Mouse (Mus musculus): ENCODE data around the gene Kat2a. TPM values are rescaled to one million over a fixed set of nuclear protein-coding genes. Genes with fewer than 3 reads are reported as not detected.

The Kat2a gene
- total and polyA plus RNA-seq, 3 experiments, result 18.8 to 94.2 (median 46.8) TPM

- TF ChIP-seq CTCF (IDR thresholded peaks at IDR 0.05; ENCODE audit: low read depth, low read length) (no peak), GATA1 (IDR thresholded peaks at IDR 0.05; ENCODE audit: borderline replicate concordance, low read length) (no peak), POLR2AphosphoS5 (IDR thresholded peaks at IDR 0.05; ENCODE audit: insufficient replicate concordance, low read depth, low read length) (no peak), TAL1 (conservative IDR thresholded peaks at IDR 0.05; ENCODE audit: low read depth, low read length) (no peak), GATA2 (IDR thresholded peaks at IDR 0.05; ENCODE audit: borderline replicate concordance, low read depth, low read length) (no peak)
- no peak for ATAC-seq (ENCODE audit: extremely low read depth, insufficient number of reproducible peaks, low FRiP score, poor library complexity, severe bottlenecking)
- Histone ChIP-seq H3K4me3 (ENCODE audit: low read depth, low read length) (no peak overlapping the region), H3K9me3 (replicated peaks) (no peaks in the 10 kb centered on the region), H3K36me3 (replicated peaks) (peaks cover 9% of the 10 kb centered on the region), H3K4me1 (ENCODE audit: insufficient read depth, low read depth, low read length) (peaks cover 11% of the 10 kb centered on the region), H3K27me3 (ENCODE audit: insufficient read depth, low read length) (peaks cover 44% of the 10 kb centered on the region)
- DNase-seq (ENCODE audit: low spot score), result no peak
Measured at GRCm38 (mm10) chr11:100693154-100693553, 19.1 kb downstream of the Kat2a start.

- DNase-seq (ENCODE audit: low spot score) (no peak), ATAC-seq (ENCODE audit: extremely low read depth, insufficient number of reproducible peaks, low FRiP score, poor library complexity, severe bottlenecking) (no peak)
- H3K27me3 ChIP-seq (ENCODE audit: insufficient read depth, low read length), result peaks cover 52% of the 10 kb centered on the region
- no peaks in the 10 kb centered on the region for H3K9me3 ChIP-seq (replicated peaks)
- H3K4me1 ChIP-seq (ENCODE audit: insufficient read depth, low read depth, low read length), result peaks cover 11% of the 10 kb centered on the region
- H3K36me3 ChIP-seq (replicated peaks), result peaks cover 5% of the 10 kb centered on the region
- no peak for TF ChIP-seq GATA2 (IDR thresholded peaks at IDR 0.05; ENCODE audit: borderline replicate concordance, low read depth, low read length)
- TF ChIP-seq GATA1 (IDR thresholded peaks at IDR 0.05; ENCODE audit: borderline replicate concordance, low read length), result no peak
- no peak for TF ChIP-seq POLR2AphosphoS5 (IDR thresholded peaks at IDR 0.05; ENCODE audit: insufficient replicate concordance, low read depth, low read length)
- no peak for TF ChIP-seq TAL1 (conservative IDR thresholded peaks at IDR 0.05; ENCODE audit: low read depth, low read length)
- no peak within 1 kb of the TSS; the same call in 1 of the 2 replicates for H3K4me3 ChIP-seq (ENCODE audit: low read depth, low read length)
Measured at GRCm38 (mm10) chr11:100692164-100692616, 20.1 kb downstream of the Kat2a start, which contains the start of gene Zfp385c. TSS of gene Zfp385c (minus strand) at chr11:100692455.

DNA sequence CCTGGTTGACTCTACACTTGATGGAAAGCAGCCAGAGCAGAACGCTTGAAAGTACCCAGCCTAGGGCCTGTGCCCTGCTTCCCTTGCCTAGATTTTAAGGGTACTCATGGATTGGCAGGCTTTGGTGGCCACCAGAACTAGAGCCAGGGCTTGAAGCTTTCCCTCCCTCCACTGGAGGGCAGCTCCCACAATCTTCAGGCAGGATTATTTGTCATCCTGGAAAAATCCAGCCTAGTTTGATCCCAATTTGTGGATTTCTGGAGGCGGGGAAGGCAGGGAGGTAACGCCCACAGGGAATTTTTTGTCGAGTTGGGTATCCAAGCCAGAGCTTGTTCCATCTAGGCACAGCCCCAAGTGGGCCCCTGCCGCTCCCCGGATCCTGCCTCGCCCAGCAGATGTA is 21.9 kb downstream of the Kat2a start:
- ATAC-seq (ENCODE audit: extremely low read depth, insufficient number of reproducible peaks, low FRiP score, poor library complexity, severe bottlenecking) (no peak), DNase-seq (ENCODE audit: low spot score) (no peak)
- Histone ChIP-seq H3K4me1 (ENCODE audit: insufficient read depth, low read depth, low read length) (peaks cover 11% of the 10 kb centered on the region), H3K9me3 (replicated peaks) (no peaks in the 10 kb centered on the region), H3K27me3 (ENCODE audit: insufficient read depth, low read length) (peaks cover 60% of the 10 kb centered on the region), H3K4me3 (ENCODE audit: low read depth, low read length) (no peak overlapping the region), H3K36me3 (replicated peaks) (no peaks in the 10 kb centered on the region)
- no peak for TF ChIP-seq POLR2AphosphoS5 (IDR thresholded peaks at IDR 0.05; ENCODE audit: insufficient replicate concordance, low read depth, low read length)
- no peak for TF ChIP-seq CTCF (IDR thresholded peaks at IDR 0.05; ENCODE audit: low read depth, low read length)
- no peak for TF ChIP-seq GATA2 (IDR thresholded peaks at IDR 0.05; ENCODE audit: borderline replicate concordance, low read depth, low read length)
- TF ChIP-seq GATA1 (IDR thresholded peaks at IDR 0.05; ENCODE audit: borderline replicate concordance, low read length), result no peak
- TF ChIP-seq TAL1 (conservative IDR thresholded peaks at IDR 0.05; ENCODE audit: low read depth, low read length), result no peak

DNA sequence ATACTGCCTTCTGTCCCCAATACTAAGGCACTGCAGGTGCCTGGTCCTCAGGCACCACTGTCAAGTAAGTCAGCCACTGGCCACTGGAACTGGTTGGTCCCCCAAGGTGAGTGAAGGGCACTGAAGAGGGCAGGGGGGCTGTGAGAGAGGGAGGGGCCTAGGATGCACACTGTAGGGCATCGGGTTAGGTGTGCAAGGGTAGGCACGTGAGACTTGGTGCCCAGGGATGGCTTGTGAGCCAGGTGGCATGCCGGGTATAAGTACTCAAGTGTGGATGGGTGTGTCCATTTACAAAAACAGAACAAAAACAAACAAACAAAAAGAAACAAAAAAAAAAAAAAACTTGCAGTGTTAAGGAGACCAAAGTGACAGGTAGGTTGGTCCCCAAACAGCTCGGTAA is 23.8 kb downstream of the Kat2a start:
- no peak overlapping the region for H3K4me3 ChIP-seq (ENCODE audit: low read depth, low read length)
- H3K27me3 ChIP-seq (ENCODE audit: insufficient read depth, low read length), result peaks cover 70% of the 10 kb centered on the region
- no peak for TF ChIP-seq CTCF (IDR thresholded peaks at IDR 0.05; ENCODE audit: low read depth, low read length)
- no peak for TF ChIP-seq TAL1 (conservative IDR thresholded peaks at IDR 0.05; ENCODE audit: low read depth, low read length)
- no peak for TF ChIP-seq POLR2AphosphoS5 (IDR thresholded peaks at IDR 0.05; ENCODE audit: insufficient replicate concordance, low read depth, low read length)
- TF ChIP-seq GATA2 (IDR thresholded peaks at IDR 0.05; ENCODE audit: borderline replicate concordance, low read depth, low read length), result no peak
- no peak for TF ChIP-seq GATA1 (IDR thresholded peaks at IDR 0.05; ENCODE audit: borderline replicate concordance, low read length)
- no peak for ATAC-seq (ENCODE audit: extremely low read depth, insufficient number of reproducible peaks, low FRiP score, poor library complexity, severe bottlenecking)
- no peaks in the 10 kb centered on the region for H3K9me3 ChIP-seq (replicated peaks)
- DNase-seq (ENCODE audit: low spot score), result no peak
- peaks cover 11% of the 10 kb centered on the region for H3K4me1 ChIP-seq (ENCODE audit: insufficient read depth, low read depth, low read length)
- no peaks in the 10 kb centered on the region for H3K36me3 ChIP-seq (replicated peaks)

DNA sequence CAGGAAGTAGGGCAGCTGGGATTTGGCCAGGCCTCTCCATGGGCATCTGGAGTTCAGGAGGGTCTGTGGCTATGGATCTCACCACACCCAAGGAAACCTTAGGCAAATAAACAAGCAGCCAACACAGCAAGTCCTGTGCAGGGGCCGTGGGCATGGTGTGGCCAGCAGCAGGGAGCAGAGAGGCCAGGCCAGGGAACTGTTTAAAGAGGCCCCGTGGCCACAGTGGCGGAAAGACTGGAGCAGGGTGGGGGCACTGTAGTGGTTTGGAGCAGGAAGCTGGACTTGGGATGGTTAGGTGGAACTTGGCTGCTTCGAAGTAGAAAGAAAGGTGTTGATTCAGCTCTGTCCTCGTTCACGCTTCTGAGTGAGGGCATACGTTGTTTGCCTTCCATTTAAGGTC is 25.0 kb downstream of the Kat2a start:
- peaks cover 6% of the 10 kb centered on the region for H3K4me1 ChIP-seq (ENCODE audit: insufficient read depth, low read depth, low read length)
- DNase-seq (ENCODE audit: low spot score) (no peak), ATAC-seq (ENCODE audit: extremely low read depth, insufficient number of reproducible peaks, low FRiP score, poor library complexity, severe bottlenecking) (no peak)
- TF ChIP-seq GATA2 (IDR thresholded peaks at IDR 0.05; ENCODE audit: borderline replicate concordance, low read depth, low read length), result no peak
- TF ChIP-seq TAL1 (conservative IDR thresholded peaks at IDR 0.05; ENCODE audit: low read depth, low read length), result no peak
- TF ChIP-seq GATA1 (IDR thresholded peaks at IDR 0.05; ENCODE audit: borderline replicate concordance, low read length), result no peak
- TF ChIP-seq POLR2AphosphoS5 (IDR thresholded peaks at IDR 0.05; ENCODE audit: insufficient replicate concordance, low read depth, low read length), result no peak
- no peak for TF ChIP-seq CTCF (IDR thresholded peaks at IDR 0.05; ENCODE audit: low read depth, low read length)
- no peak overlapping the region for H3K4me3 ChIP-seq (ENCODE audit: low read depth, low read length)
- H3K9me3 ChIP-seq (replicated peaks), result no peaks in the 10 kb centered on the region
- H3K27me3 ChIP-seq (ENCODE audit: insufficient read depth, low read length), result peaks cover 64% of the 10 kb centered on the region
- no peaks in the 10 kb centered on the region for H3K36me3 ChIP-seq (replicated peaks)

GRCm38 (mm10) chr11:100685371-100685770 is 26.9 kb downstream of the Kat2a start:
- Histone ChIP-seq H3K4me1 (ENCODE audit: insufficient read depth, low read depth, low read length) (no peaks in the 10 kb centered on the region), H3K27me3 (ENCODE audit: insufficient read depth, low read length) (peaks cover 61% of the 10 kb centered on the region), H3K4me3 (ENCODE audit: low read depth, low read length) (no peak overlapping the region), H3K9me3 (replicated peaks) (no peaks in the 10 kb centered on the region), H3K36me3 (replicated peaks) (no peaks in the 10 kb centered on the region)
- no peak for DNase-seq (ENCODE audit: low spot score)
- TF ChIP-seq POLR2AphosphoS5 (IDR thresholded peaks at IDR 0.05; ENCODE audit: insufficient replicate concordance, low read depth, low read length), result no peak
- TF ChIP-seq CTCF (IDR thresholded peaks at IDR 0.05; ENCODE audit: low read depth, low read length), result no peak
- no peak for TF ChIP-seq TAL1 (conservative IDR thresholded peaks at IDR 0.05; ENCODE audit: low read depth, low read length)
- no peak for TF ChIP-seq GATA1 (IDR thresholded peaks at IDR 0.05; ENCODE audit: borderline replicate concordance, low read length)
- TF ChIP-seq GATA2 (IDR thresholded peaks at IDR 0.05; ENCODE audit: borderline replicate concordance, low read depth, low read length), result no peak
- no peak for ATAC-seq (ENCODE audit: extremely low read depth, insufficient number of reproducible peaks, low FRiP score, poor library complexity, severe bottlenecking)
